Mouse (Mus musculus) forebrain, postnatal 0 days (tissue): Measurements from ENCODE around the gene Zbtb20. TPM values are rescaled to one million over a fixed set of nuclear protein-coding genes. Genes with fewer than 3 reads are reported as not detected.

ENCODE experiments used
- ATAC-seq: fragments of 200-750 bp; cut with Nextera tagmentation; 2 replicates; pipeline ENCODE4 v1.8.0; 2017; ENCODE audit warnings: mild to moderate bottlenecking, moderate library complexity
- DNase-seq: peaks from one replicate; pipeline ENCODE4 v3.0.0-alpha.2; 2015
- H3K27ac ChIP-seq: fragments of 300-500 bp; sonication (generic); 2 replicates; pipeline ENCODE4 v1.5.1; 2014; ENCODE audit warnings: low read depth, mild to moderate bottlenecking, antibody characterized with exemption, low read length, moderate library complexity, mixed read lengths
- H3K27me3 ChIP-seq: fragments of 300-500 bp; sonication (generic); 2 replicates; pipeline ENCODE4 v1.6.1; 2014; ENCODE audit warnings: mild to moderate bottlenecking, low read length, mixed read lengths; ENCODE audit not compliant: insufficient read depth
- H3K36me3 ChIP-seq: fragments of 300-500 bp; sonication (generic); 2 replicates; pipeline ENCODE4 v1.6.1; 2014; ENCODE audit warnings: mild to moderate bottlenecking, moderate library complexity; ENCODE audit not compliant: insufficient read depth
- H3K4me1 ChIP-seq: fragments of 300-500 bp; sonication (generic); 2 replicates; pipeline ENCODE4 v1.6.1; 2014; ENCODE audit warnings: antibody characterized with exemption; ENCODE audit not compliant: insufficient read depth
- H3K4me2 ChIP-seq: fragments of 300-500 bp; sonication (generic); 2 replicates; pipeline ENCODE4 v1.6.1; 2014; ENCODE audit warnings: low read depth, mild to moderate bottlenecking, moderate library complexity
- H3K4me3 ChIP-seq: fragments of 300-500 bp; sonication (generic); 2 replicates; pipeline ENCODE4 v1.5.1; 2014; ENCODE audit warnings: low read depth, low read length, mixed read lengths
- H3K9ac ChIP-seq: fragments of 300-500 bp; sonication (generic); 2 replicates; pipeline ENCODE4 v1.6.1; 2014; ENCODE audit warnings: mild to moderate bottlenecking
- H3K9me3 ChIP-seq: fragments of 300-500 bp; sonication (generic); 2 replicates; pipeline ENCODE4 v1.6.1; 2016; ENCODE audit warnings: low read length
- CTCF ChIP-seq: sonication (generic); IDR thresholded peaks from 2 replicates; pipeline ENCODE4 v1.5.1; 2016; ENCODE audit warnings: antibody characterized with exemption, control low read depth, low read depth
- WGBS: fragments of 180-500 bp; shearing (Covaris S2); extraction: QIAGEN DNeasy Blood & Tissue Kit; methylation state at CpG from one replicate; pipeline ENCODE4 v1.1.7; 2014; 5-methylcytosine and 5-hydroxymethylcytosine counted together
- polyA plus RNA-seq: library from polyadenylated mRNA; unstranded; fragments of >200 nt; fragmentation: Nextera tagmentation; extraction: Ambion mirVana; gene quantifications from 2 replicates; pipeline ENCODE4 v1.2.1, GENCODE M21; 2015
- total RNA-seq: library from RNA; depleted of rRNA; stranded (reverse); fragments of >200 nt; gene quantifications from 2 replicates; pipeline ENCODE4 v1.2.3, GENCODE M21; 2014

The Zbtb20 gene
- total and polyA plus RNA-seq, 2 experiments from 2014 or later, result 63.4 to 90.9 TPM

- Histone ChIP-seq H3K4me3 (no peak overlapping the region), H3K27ac (peak overlapping the region; percentile 66)
These were observed 664.0 kb downstream of the Zbtb20 start for GRCm38 (mm10) chr16:43539659-43540096.

GRCm38 (mm10) chr16:43540108-43540507 is 664.4 kb downstream of the Zbtb20 start:
- Histone ChIP-seq H3K4me3 (no peak overlapping the region), H3K4me1 (no peaks in the 10 kb centered on the region), H3K36me3 (no peaks in the 10 kb centered on the region), H3K4me2 (no peak overlapping the region), H3K27me3 (no peaks in the 10 kb centered on the region), H3K9me3 (no peaks in the 10 kb centered on the region), H3K9ac (no peak overlapping the region), H3K27ac (no peak overlapping the region)
- ATAC-seq (peak; percentile 86), DNase-seq (peak; percentile 70)
- TF ChIP-seq CTCF, result peak; percentile 94
- 17% methylated on average over 3 of the region's 3 CpGs for WGBS

More at GRCm38 (mm10) chr16:43539659-43540096, 664.0 kb downstream of the Zbtb20 start:
- Histone ChIP-seq H3K27me3 (no peaks in the 10 kb centered on the region), H3K9me3 (no peaks in the 10 kb centered on the region), H3K4me1 (peaks cover 2% of the 10 kb centered on the region; the same call in 1 of the 2 replicates), H3K4me2 (no peak overlapping the region), H3K9ac (peak overlapping the region; percentile 10; the same call in 1 of the 2 replicates), H3K36me3 (no peaks in the 10 kb centered on the region)
- DNase-seq (peak; percentile 52), ATAC-seq (peak; percentile 59)
- no peak for TF ChIP-seq CTCF
- WGBS, result 37% methylated on average over 12 of the region's 12 CpGs

GRCm38 (mm10) chr16:43540546-43541167 is 665.0 kb downstream of the Zbtb20 start:
- DNase-seq, result no peak
- ATAC-seq, result no peak
- Histone ChIP-seq H3K27me3 (no peaks in the 10 kb centered on the region), H3K4me2 (no peak overlapping the region), H3K4me3 (no peak overlapping the region), H3K27ac (no peak overlapping the region), H3K4me1 (no peaks in the 10 kb centered on the region), H3K36me3 (no peaks in the 10 kb centered on the region), H3K9ac (no peak overlapping the region), H3K9me3 (no peaks in the 10 kb centered on the region)
- TF ChIP-seq CTCF, result no peak
- WGBS, result 94% methylated on average over 10 of the region's 10 CpGs

- no peak overlapping the region for H3K4me2 ChIP-seq
- ATAC-seq (no peak), DNase-seq (no peak)
- TF ChIP-seq CTCF, result no peak
- H3K9ac ChIP-seq, result no peak overlapping the region
- H3K4me3 ChIP-seq, result no peak overlapping the region
- 93% methylated on average over 4 of the region's 4 CpGs for WGBS
- H3K9me3 ChIP-seq, result no peaks in the 10 kb centered on the region
- H3K36me3 ChIP-seq, result no peaks in the 10 kb centered on the region; the same call in 1 of the 2 replicates
- peaks cover 7% of the 10 kb centered on the region; the same call in 1 of the 2 replicates for H3K4me1 ChIP-seq
- no peak overlapping the region for H3K27ac ChIP-seq
- H3K27me3 ChIP-seq, result no peaks in the 10 kb centered on the region
These were observed 669.6 kb downstream of the Zbtb20 start for GRCm38 (mm10) chr16:43545261-43545660.

GRCm38 (mm10) chr16:43547323-43548180 is 671.9 kb downstream of the Zbtb20 start:
- no peak overlapping the region for H3K9ac ChIP-seq
- DNase-seq (no peak), ATAC-seq (no peak)
- 25% methylated on average over 19 of the region's 19 CpGs for WGBS
- H3K27me3 ChIP-seq, result no peaks in the 10 kb centered on the region
- peaks cover 7% of the 10 kb centered on the region; the same call in 1 of the 2 replicates for H3K4me1 ChIP-seq
- H3K4me3 ChIP-seq, result no peak overlapping the region
- peak overlapping the region; percentile 57 for H3K27ac ChIP-seq
- H3K9me3 ChIP-seq, result no peaks in the 10 kb centered on the region
- no peak overlapping the region for H3K4me2 ChIP-seq
- no peaks in the 10 kb centered on the region; the same call in 1 of the 2 replicates for H3K36me3 ChIP-seq
- no peak for TF ChIP-seq CTCF

- H3K27me3 ChIP-seq, result no peaks in the 10 kb centered on the region
- H3K4me2 ChIP-seq, result no peak overlapping the region
- no peak overlapping the region for H3K9ac ChIP-seq
- no peak for ATAC-seq
- TF ChIP-seq CTCF, result no peak
- H3K4me1 ChIP-seq, result peaks cover 7% of the 10 kb centered on the region; the same call in 1 of the 2 replicates
- 47% methylated on average over 5 of the region's 5 CpGs for WGBS
- no peaks in the 10 kb centered on the region; the same call in 1 of the 2 replicates for H3K36me3 ChIP-seq
- DNase-seq, result no peak
- 0 out of 2 replicates have a peak overlapping the region, but pooled peaks have one; percentile 57 for H3K27ac ChIP-seq
- no peak overlapping the region for H3K4me3 ChIP-seq
- H3K9me3 ChIP-seq, result no peaks in the 10 kb centered on the region
These were observed 673.1 kb downstream of the Zbtb20 start for GRCm38 (mm10) chr16:43548774-43549173.
